Mouse (Mus musculus): Measurements from ENCODE around the gene Slc38a7.

DNA sequence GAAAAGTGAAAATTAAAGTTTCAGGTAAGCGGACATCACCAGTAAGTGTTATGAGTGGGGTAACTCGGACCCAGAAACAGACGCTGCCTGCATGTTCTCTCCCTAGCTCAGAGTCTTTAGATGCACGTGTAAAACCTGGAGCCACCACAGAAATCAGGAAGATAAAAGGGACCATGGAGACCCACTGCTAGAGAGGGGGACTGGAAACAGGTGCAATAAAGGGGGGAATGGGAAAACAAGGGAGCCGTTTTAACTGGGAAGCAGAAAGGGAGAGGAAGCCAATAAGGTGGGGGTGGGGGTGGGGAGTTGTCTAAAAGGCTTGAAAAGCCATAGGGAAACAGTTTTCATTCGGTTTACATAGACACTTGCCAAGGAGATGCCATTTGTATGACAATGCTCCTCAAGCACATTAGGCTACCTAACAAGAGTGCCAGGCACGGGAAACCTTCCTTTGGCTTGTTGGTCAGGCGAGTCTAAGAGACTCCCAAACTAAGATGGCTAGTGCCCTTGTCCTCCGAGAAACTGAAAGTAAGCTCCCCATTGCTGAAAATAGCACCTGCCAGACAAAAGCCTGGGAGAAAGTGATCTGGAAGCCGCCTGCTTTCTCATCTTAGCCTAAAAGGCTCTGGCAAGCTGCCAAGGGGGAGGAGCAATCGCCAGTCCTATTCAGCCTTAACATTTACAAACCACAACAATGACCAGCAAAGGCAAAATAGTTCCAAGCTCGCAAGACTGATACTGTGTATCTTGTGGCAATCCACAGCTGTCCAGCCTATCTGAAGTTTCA lies 25.0 kb upstream of the Slc38a7 start:
- no peak for TF ChIP-seq CTCF (IDR thresholded peaks at IDR 0.05; ENCODE audit: extremely low read depth, insufficient read depth, insufficient read length, insufficient replicate concordance)
- TF ChIP-seq POLR2A (IDR thresholded peaks at IDR 0.05; ENCODE audit: low read depth, low read length), result no peak
